Mouse (Mus musculus): ENCODE data around the gene Lrrc49. TPM values are rescaled to one million over a fixed set of nuclear protein-coding genes. Genes with fewer than 3 reads are reported as not detected.
A peak's percentile ranks its signal among the peaks of the same experiment; 100 is the strongest.

Gene Lrrc49
- polyA plus RNA-seq, 1 experiment from 2014 or later = 27.6 TPM

DNA sequence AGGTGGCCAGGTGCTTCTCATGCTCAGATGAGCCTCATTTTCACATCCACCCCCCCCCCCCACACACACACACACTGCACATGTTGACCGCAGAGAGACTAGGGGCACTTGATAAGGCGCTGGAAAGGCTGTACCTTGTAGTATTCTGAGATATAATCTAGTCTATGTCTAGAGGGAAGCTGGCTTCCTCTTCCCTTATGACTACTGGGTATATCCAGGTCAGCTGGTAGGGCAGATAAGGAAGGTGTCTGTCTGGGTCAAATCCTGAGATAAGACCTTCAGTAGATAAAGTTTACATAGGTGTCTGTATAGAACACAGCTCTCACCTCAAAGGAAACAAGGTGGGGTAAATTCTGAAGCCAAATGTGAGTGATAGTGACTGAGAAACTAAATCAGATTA, 141.8 kb downstream of the Lrrc49 start:
- DNase-seq (ENCODE audit: low spot score) = no peak
- 87% methylated on average over 2 of the region's 2 CpGs for WGBS
- H3K27me3 ChIP-seq (ENCODE audit: low read depth, poor library complexity, severe bottlenecking) = no peaks in the 10 kb centered on the region
- H3K36me3 ChIP-seq = no peaks in the 10 kb centered on the region
- H3K4me3 ChIP-seq = no peak overlapping the region
- no peaks in the 10 kb centered on the region for H3K4me1 ChIP-seq
- no peak overlapping the region for H3K27ac ChIP-seq (replicated peaks)
- no peaks in the 10 kb centered on the region for H3K9me3 ChIP-seq (replicated peaks)

DNA sequence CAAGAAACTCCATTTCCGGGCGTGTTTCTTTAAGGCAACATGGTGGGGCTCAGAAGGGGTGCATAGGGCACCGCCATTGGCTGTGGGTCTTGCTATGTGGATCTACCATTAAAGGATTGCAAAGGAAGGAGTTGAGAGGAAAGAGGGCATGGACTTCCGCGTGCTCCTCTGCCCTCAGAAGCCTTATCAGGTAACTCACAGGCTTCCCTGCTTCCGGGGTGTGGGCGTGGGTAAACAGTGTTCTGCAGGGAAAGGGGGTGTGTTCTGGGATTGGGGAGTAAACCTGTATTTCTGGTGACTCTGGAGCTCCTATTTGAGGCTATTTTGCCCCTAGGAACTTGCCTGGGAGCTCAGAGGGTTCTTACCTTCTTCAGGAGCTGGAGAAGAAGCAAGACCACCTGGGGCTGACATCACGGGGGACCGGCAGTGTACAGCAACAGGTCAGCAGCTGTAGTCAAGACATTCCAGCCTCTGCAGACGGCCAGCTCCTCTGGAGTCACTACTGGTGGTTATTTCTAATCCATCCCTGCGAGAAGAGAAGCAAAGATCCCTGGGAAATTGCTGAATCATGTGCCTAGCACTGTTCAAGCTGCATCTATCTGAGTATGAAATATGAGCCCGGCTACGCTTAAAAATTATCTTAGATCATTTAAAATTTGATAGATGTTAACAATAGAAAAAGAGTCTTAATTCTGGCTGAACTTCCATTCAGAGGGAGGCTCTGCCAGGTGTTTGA, 142.4 kb downstream of the Lrrc49 start:
- Histone ChIP-seq H3K36me3 (no peaks in the 10 kb centered on the region), H3K4me1 (no peaks in the 10 kb centered on the region), H3K27ac (replicated peaks) (no peak overlapping the region), H3K4me3 (no peak overlapping the region), H3K9me3 (replicated peaks) (no peaks in the 10 kb centered on the region), H3K27me3 (ENCODE audit: low read depth, poor library complexity, severe bottlenecking) (no peaks in the 10 kb centered on the region)
- DNase-seq (ENCODE audit: low spot score) = no peak
- 83% methylated on average over 13 of the region's 13 CpGs for WGBS

DNA sequence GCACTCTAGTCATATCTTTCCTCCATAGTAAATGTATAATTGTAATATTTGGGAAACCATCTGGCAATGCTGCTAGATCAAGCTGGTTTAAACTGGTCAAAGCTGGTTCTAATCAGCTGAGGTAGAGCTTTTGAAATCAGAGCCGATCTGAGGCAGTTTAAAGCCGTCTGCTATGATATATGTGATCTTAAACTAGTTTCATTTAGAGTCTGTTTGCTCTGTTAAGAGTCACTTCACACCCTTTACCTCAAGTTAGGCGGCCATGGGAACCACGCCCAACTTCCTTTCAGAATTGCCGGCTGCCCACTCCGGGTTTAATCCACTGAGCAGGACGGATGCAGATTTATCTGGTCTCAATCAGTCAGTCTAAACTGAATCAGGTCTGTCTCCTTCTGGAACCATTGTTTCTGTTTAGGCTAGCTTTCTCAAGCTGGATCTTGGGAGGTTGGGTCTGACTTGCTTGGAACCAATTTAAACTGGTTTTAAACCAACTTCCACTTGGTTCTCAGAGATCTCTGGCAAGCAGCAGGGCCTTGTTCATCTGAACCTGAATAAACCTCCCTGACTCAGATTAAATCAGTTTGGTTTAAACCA, 144.4 kb downstream of the Lrrc49 start:
- H3K4me3 ChIP-seq = no peak overlapping the region
- no peaks in the 10 kb centered on the region for H3K27me3 ChIP-seq (ENCODE audit: low read depth, poor library complexity, severe bottlenecking)
- WGBS = 83% methylated on average over 7 of the region's 7 CpGs
- no peak overlapping the region for H3K27ac ChIP-seq (replicated peaks)
- H3K9me3 ChIP-seq (replicated peaks) = no peaks in the 10 kb centered on the region
- DNase-seq (ENCODE audit: low spot score) = no peak
- no peaks in the 10 kb centered on the region for H3K36me3 ChIP-seq
- H3K4me1 ChIP-seq = no peaks in the 10 kb centered on the region

DNA sequence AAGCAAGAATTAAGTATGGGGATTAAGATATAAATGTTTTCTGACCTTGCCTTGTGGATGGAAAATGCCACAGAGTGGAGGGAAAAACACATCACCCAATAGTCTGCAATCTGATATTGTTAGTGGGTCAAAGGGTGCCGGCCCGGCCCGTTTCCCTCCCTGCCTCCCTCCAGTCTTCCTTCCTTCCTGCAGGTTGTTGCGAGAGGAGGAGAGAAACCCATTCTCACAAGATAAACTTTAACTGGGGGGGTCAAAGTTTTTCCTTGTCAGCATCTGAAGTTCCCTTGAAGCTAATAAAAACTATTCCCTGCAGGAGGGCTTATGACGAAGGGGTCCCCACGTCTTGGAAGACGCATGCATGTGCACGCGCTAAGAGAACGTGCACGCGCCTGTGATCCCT, 157.6 kb downstream of the Lrrc49 start:
- Histone ChIP-seq H3K27me3 (ENCODE audit: low read depth, poor library complexity, severe bottlenecking) (no peaks in the 10 kb centered on the region), H3K36me3 (no peaks in the 10 kb centered on the region), H3K4me3 (no peak overlapping the region), H3K27ac (replicated peaks) (no peak overlapping the region), H3K9me3 (replicated peaks) (no peaks in the 10 kb centered on the region), H3K4me1 (0 out of 2 replicates have a peak, but pooled peaks cover 3% of the 10 kb centered on the region)
- whole genome bisulfite sequencing = 90% methylated on average over 12 of the region's 12 CpGs
- no peak for DNase-seq (ENCODE audit: low spot score)

DNA sequence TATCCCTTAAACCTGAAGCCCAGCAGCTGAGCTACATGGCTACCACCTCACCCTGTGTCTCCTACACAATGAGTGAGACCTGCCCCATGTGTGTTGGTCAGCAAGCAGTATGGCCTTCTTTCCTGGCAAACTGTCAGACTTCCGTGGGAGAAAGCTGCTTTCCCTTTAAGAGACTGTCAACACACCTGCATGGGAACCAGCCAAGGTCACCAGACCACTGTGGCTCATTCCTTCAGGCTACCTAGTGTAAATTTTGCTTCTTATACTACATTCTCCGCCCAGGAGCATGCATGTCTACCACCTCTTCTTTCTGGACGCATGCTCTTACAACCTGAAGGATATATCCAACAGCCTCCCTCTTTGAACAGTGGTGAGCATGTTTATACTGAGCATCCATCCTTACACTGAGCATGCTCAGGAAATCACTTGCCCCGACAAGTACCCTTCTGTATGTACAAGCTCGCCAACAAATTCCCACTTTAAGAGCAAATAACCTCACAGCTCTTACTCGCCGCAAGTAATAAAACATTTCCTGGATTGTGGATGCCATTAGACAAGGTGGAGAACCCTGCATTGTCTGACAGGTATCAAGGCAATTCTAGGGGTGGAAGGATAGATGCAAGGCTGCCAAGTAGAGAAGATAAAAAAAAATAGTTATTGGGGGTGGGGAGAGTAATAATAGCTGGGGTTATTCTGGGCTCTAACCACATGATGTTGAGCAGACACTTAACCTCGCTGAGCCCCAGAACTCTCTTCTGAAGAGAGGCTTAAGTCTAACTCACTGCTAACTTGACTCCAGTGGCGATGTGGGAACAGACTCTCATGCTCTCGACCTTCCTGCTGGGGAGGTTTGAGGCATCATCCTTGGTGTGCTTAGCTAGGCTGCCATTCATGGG, 158.4 kb downstream of the Lrrc49 start:
- Histone ChIP-seq H3K36me3 (no peaks in the 10 kb centered on the region), H3K9me3 (replicated peaks) (no peaks in the 10 kb centered on the region), H3K27ac (replicated peaks) (no peak overlapping the region), H3K4me3 (no peak overlapping the region), H3K4me1 (peaks cover 7% of the 10 kb centered on the region; the same call in 1 of the 2 replicates), H3K27me3 (ENCODE audit: low read depth, poor library complexity, severe bottlenecking) (no peaks in the 10 kb centered on the region)
- 87% methylated on average over 10 of the region's 10 CpGs for WGBS
- DNase-seq (ENCODE audit: low spot score) = no peak

DNA sequence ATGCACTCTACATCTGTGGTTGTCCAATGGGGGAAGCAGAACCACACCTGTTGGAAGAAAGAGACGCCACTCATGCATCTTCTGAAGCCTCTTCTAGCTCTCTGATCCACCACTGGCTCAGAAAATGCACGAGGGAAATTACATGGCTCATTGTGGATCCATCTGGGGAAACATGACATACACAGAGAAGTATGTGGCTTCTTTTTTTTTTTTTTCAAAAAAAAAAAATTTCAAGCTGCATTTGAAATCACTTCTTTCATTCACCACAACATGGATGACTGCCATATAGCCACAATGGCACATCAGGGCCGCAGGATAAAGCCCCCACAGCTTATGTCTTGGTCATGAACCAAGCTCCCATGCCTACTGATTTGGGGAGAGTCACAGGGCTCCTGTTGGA, 159.7 kb downstream of the Lrrc49 start:
- H3K36me3 ChIP-seq = no peaks in the 10 kb centered on the region
- no peak overlapping the region for H3K27ac ChIP-seq (replicated peaks)
- peaks cover 7% of the 10 kb centered on the region; the same call in 1 of the 2 replicates for H3K4me1 ChIP-seq
- H3K4me3 ChIP-seq = no peak overlapping the region
- H3K9me3 ChIP-seq (replicated peaks) = no peaks in the 10 kb centered on the region
- no peak for DNase-seq (ENCODE audit: low spot score)
- 85% methylated on average over 3 of the region's 3 CpGs for WGBS
- peaks cover 4% of the 10 kb centered on the region; the same call in 1 of the 2 replicates for H3K27me3 ChIP-seq (ENCODE audit: low read depth, poor library complexity, severe bottlenecking)

DNA sequence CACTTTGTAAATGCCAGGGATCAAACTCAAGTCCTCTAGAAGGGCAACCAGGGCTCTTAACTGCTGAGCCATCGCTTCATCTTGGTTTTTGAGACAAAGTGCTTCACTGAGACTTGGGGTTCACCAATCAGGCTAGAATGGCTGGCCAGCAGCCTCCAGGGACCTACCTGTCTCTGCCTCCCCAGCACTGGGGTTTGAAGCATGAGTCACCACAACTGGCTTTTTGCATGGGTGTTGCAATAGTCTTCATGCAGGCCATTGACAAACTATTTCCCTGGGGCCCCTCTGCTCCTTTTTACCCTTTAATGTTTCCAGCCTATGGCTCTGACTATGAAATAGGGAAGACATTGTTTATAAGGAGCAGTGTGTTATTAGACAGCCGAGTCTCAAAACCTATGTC, 160.1 kb downstream of the Lrrc49 start:
- Histone ChIP-seq H3K27ac (replicated peaks) (no peak overlapping the region), H3K4me3 (no peak overlapping the region), H3K27me3 (ENCODE audit: low read depth, poor library complexity, severe bottlenecking) (peaks cover 8% of the 10 kb centered on the region), H3K4me1 (peaks cover 7% of the 10 kb centered on the region; the same call in 1 of the 2 replicates), H3K9me3 (replicated peaks) (no peaks in the 10 kb centered on the region), H3K36me3 (no peaks in the 10 kb centered on the region)
- no peak for DNase-seq (ENCODE audit: low spot score)
- WGBS = 94% methylated on average over 2 of the region's 2 CpGs

DNA sequence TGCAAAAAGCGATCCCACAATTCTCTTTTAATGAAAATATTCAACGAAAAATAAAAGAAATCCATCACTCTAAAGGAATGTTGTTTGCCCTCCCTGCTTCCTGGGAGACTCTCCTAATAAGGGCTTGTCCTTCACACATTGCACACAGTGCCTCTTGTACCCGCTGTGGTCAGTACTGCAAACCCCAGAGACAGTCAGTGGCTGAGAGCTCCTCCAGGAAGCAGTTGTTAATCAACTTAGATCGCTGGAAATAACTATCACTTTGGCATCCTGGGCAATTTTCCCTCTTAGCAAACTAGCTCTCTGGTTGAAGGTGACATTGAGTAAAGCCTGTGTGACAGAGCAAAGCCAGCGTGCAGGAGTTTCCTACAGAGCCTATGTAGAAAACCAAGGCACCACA, 160.9 kb downstream of the Lrrc49 start:
- H3K4me1 ChIP-seq = peaks cover 15% of the 10 kb centered on the region
- peaks cover 16% of the 10 kb centered on the region for H3K27me3 ChIP-seq (ENCODE audit: low read depth, poor library complexity, severe bottlenecking)
- 85% methylated on average over 5 of the region's 5 CpGs for WGBS
- DNase-seq (ENCODE audit: low spot score) = no peak
- H3K9me3 ChIP-seq (replicated peaks) = no peaks in the 10 kb centered on the region
- H3K4me3 ChIP-seq = no peak overlapping the region
- H3K36me3 ChIP-seq = no peaks in the 10 kb centered on the region
- no peak overlapping the region for H3K27ac ChIP-seq (replicated peaks)

DNA sequence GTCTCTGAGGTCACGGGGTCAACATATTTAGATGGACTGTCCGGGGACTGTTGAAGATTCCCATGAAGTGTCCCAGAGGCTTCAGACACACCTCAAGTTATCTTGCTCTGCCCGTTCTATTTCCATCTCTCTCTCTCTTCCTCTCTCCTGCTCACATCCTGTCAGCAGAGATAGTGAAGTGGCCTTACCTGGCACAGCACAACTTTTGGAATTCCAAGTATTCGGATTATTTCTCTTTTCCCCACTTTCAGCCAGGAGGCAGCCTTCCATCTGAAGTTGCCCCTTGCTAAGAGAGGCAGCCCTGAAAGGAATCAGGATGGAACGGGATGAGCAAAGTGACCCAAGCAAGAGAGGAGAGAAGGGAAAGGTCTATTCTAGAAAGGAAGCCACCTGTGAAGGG, 161.8 kb downstream of the Lrrc49 start:
- H3K4me1 ChIP-seq = peaks cover 23% of the 10 kb centered on the region
- no peak for DNase-seq (ENCODE audit: low spot score)
- 74% methylated on average over 5 of the region's 5 CpGs for WGBS
- no peak overlapping the region for H3K27ac ChIP-seq (replicated peaks)
- no peak overlapping the region for H3K4me3 ChIP-seq
- H3K9me3 ChIP-seq (replicated peaks) = no peaks in the 10 kb centered on the region
- H3K36me3 ChIP-seq = no peaks in the 10 kb centered on the region
- H3K27me3 ChIP-seq (ENCODE audit: low read depth, poor library complexity, severe bottlenecking) = peaks cover 25% of the 10 kb centered on the region

DNA sequence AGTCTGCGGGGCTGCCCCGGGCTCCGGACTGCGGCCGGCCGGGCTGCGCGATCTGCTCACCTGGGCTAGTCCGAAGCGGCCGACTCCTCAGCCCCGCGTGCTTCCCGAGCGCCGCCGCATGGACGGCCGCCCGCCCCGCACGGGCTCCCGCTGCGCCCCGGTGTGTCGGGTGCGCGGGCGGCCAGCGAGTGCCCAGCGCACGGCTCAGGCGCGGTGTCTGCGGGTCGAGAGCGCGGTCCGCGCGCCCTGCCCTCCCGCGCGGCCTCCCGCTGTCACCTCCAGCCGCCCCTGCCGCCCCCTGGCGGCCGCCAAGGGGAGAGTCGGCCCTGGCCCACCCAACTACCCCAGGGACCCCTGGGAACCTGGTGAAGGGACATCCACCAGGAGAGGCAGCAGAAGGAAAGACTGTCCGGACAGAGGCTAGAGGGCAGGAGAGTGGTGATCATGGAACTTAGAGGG, 166.1 kb downstream of the Lrrc49 start, which contains the start of gene Thsd4:
Gene Thsd4, minus strand, starts transcription at position 241 of the 459 bp plus-strand sequence.
- Histone ChIP-seq H3K36me3 (no peaks in the 10 kb centered on the region), H3K9me3 (replicated peaks) (no peaks in the 10 kb centered on the region), H3K4me3 (peak within 1 kb of the TSS; percentile 72), H3K27me3 (ENCODE audit: low read depth, poor library complexity, severe bottlenecking) (peaks cover 64% of the 10 kb centered on the region), H3K27ac (replicated peaks) (peak within 1 kb of the TSS; percentile 85), H3K4me1 (peaks cover 66% of the 10 kb centered on the region)
- 2% methylated on average over 51 of the region's 51 CpGs for whole genome bisulfite sequencing
- peak; percentile 76 for DNase-seq (ENCODE audit: low spot score)

DNA sequence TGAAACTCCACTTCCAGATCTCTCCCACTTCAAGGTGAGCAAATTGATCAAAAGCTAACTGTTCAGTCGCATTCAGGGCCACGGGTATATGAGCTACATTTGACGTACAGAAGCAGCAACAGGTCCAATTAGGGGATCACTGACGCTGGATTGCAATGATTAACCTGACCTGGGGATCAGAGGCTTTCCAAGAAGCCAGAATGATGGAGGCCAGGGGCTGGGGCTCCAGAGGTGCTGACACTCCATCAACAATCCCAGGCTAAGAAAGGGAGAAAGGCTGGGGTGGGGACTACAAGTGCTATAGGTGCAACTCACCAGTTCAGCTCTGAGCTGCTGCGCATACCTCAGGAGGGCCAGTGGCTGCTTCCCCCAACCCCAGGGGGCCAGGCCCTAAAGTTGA, 166.8 kb downstream of the Lrrc49 start:
- peaks cover 69% of the 10 kb centered on the region for H3K4me1 ChIP-seq
- H3K4me3 ChIP-seq = peak overlapping the region; percentile 72
- peaks cover 70% of the 10 kb centered on the region for H3K27me3 ChIP-seq (ENCODE audit: low read depth, poor library complexity, severe bottlenecking)
- no peaks in the 10 kb centered on the region for H3K9me3 ChIP-seq (replicated peaks)
- peak overlapping the region; percentile 85 for H3K27ac ChIP-seq (replicated peaks)
- no peak for DNase-seq (ENCODE audit: low spot score)
- 44% methylated on average over 5 of the region's 5 CpGs for WGBS
- no peaks in the 10 kb centered on the region for H3K36me3 ChIP-seq

DNA sequence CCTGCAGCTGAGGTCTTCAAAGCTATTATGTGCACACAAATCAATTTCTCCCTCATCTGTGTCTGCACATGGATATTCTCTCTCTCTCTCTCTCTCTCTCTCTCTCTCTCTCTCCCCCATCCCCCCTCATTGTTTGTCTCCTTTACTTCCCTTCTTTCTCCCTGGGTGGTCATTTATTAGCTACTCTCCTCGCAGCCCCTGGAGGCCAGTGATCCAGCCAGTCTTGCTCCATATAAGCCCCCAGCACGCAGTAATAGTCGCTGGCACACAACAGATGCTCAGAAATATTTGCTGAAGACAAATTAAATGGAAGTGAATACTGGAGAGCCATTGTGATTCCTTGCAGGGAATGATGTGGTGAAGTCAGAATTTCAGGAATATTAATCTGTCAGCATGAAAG, 168.4 kb downstream of the Lrrc49 start:
- peaks cover 77% of the 10 kb centered on the region for H3K27me3 ChIP-seq (ENCODE audit: low read depth, poor library complexity, severe bottlenecking)
- no peak for DNase-seq (ENCODE audit: low spot score)

More for the DNA sequence above, 168.4 kb downstream of the Lrrc49 start:
- peak overlapping the region; percentile 12; the same call in 1 of the 2 replicates for H3K4me3 ChIP-seq
- H3K27ac ChIP-seq (replicated peaks) = no peak overlapping the region
- WGBS = 36% methylated on average over 3 of the region's 3 CpGs
- H3K9me3 ChIP-seq (replicated peaks) = no peaks in the 10 kb centered on the region
- peaks cover 65% of the 10 kb centered on the region for H3K4me1 ChIP-seq
- H3K36me3 ChIP-seq = 0 out of 2 replicates have a peak, but pooled peaks cover 4% of the 10 kb centered on the region

Data from midbrain, embryonic 10.5 days (tissue).